Mouse (Mus musculus): ENCODE measurements around the gene Itih2.

Itih2 gene

GRCm38 (mm10) chr2:10108535-10109189 lies 22.5 kb downstream of the Itih2 start:
- DNase-seq, result no peak

GRCm38 (mm10) chr2:10101180-10101579 lies 30.0 kb downstream of the Itih2 start:
- DNase-seq, result peak; percentile 66

GRCm38 (mm10) chr2:10100471-10100870 lies 30.7 kb downstream of the Itih2 start:
- no peak for DNase-seq

- peak; percentile 35 for DNase-seq
Observed at GRCm38 (mm10) chr2:10098598-10099215, 32.5 kb downstream of the Itih2 start.

- DNase-seq, result no peak
Observed at GRCm38 (mm10) chr2:10094327-10095100, 36.7 kb downstream of the Itih2 start.

GRCm38 (mm10) chr2:10087256-10087850 lies 43.8 kb downstream of the Itih2 start:
- DNase-seq, result no peak

- DNase-seq, result no peak
Observed at GRCm38 (mm10) chr2:10082737-10083136, 48.5 kb downstream of the Itih2 start.

- DNase-seq, result no peak
Observed at GRCm38 (mm10) chr2:10081453-10082080, 49.6 kb downstream of the Itih2 start.

GRCm38 (mm10) chr2:10080310-10081010 lies 50.7 kb downstream of the Itih2 start, which contains the start of the genes Atp5c1 and Kin:
Gene Atp5c1, minus strand, starts transcription at chr2:10080510.
Gene Kin, plus strand, starts transcription at chr2:10080593.
- peak; percentile 96 for DNase-seq

GRCm38 (mm10) chr2:10079745-10080309 lies 51.4 kb downstream of the Itih2 start:
- no peak for DNase-seq

- no peak for DNase-seq
Observed at GRCm38 (mm10) chr2:10076675-10077074, 54.5 kb downstream of the Itih2 start.

GRCm38 (mm10) chr2:10074470-10074869 lies 56.7 kb downstream of the Itih2 start:
- DNase-seq, result no peak

- no peak for DNase-seq
Observed at GRCm38 (mm10) chr2:10071751-10072150, 59.4 kb downstream of the Itih2 start.

- DNase-seq, result no peak
Observed at GRCm38 (mm10) chr2:10058836-10059235, 72.4 kb downstream of the Itih2 start.

GRCm38 (mm10) chr2:10051996-10052395 lies 79.2 kb downstream of the Itih2 start:
- DNase-seq, result no peak

- peak; percentile 63 for DNase-seq
Observed at GRCm38 (mm10) chr2:10050878-10051277, 80.3 kb downstream of the Itih2 start.

GRCm38 (mm10) chr2:10049456-10049855 lies 81.7 kb downstream of the Itih2 start:
- DNase-seq, result no peak

- DNase-seq, result peak; percentile 92
Observed at GRCm38 (mm10) chr2:10048461-10048860, 82.7 kb downstream of the Itih2 start, which contains the start of gene Taf3. Gene Taf3, minus strand, starts transcription at chr2:10048596.

- peak; percentile 30 for DNase-seq
Observed at GRCm38 (mm10) chr2:10047758-10048436, 83.3 kb downstream of the Itih2 start.

Measured in right cerebral cortex, postnatal 25 days (tissue).